Mouse (Mus musculus): ENCODE results near the gene Kat8.
"Not testable (repeated sequence)": the region's sequence is repeated elsewhere in the genome, so short reads cannot be mapped to it uniquely, and the experiment has no call there.

Gene Kat8

DNA sequence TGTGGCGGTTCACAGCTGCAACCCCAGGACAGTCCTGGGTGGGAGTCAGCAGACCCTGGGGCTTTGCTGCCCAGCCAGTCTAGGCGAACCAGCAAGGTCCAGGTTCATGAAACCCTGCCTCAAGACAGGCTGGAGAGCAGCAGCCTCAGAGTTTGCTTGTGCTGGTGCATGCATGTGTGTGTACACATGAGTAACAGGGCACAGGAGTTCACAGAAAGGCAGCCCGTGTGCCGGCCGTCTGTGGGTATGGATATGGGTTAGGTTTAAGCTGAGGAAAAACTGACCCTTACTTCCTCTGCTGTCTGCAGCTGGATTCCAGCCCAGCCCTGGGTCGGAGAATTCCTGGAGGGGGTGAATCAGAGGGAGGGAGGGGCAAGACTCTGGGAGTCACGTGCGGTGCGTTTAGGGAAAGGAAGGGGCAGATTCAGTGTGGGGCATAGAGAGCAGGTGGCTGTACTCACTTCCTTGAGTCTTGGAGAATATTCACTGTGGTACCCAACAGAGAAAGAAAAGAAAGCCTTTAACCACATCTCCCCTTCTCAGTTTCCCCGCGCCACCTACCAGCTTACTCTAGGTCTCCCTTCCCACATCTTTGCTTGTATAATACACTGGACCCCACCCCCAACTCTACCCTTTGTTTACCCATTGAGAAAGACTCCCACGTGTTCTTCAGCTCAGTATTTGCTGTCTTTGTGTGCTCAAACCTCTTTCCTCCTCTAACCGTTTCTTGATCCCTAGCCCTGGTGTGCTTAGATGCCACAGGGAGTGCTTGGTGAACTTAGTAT lies 19.2 kb downstream of the Kat8 start:
- DNase-seq (ENCODE audit: low spot score in 2 of 2) = peak in 1 of 2 experiments; percentile 63

DNA sequence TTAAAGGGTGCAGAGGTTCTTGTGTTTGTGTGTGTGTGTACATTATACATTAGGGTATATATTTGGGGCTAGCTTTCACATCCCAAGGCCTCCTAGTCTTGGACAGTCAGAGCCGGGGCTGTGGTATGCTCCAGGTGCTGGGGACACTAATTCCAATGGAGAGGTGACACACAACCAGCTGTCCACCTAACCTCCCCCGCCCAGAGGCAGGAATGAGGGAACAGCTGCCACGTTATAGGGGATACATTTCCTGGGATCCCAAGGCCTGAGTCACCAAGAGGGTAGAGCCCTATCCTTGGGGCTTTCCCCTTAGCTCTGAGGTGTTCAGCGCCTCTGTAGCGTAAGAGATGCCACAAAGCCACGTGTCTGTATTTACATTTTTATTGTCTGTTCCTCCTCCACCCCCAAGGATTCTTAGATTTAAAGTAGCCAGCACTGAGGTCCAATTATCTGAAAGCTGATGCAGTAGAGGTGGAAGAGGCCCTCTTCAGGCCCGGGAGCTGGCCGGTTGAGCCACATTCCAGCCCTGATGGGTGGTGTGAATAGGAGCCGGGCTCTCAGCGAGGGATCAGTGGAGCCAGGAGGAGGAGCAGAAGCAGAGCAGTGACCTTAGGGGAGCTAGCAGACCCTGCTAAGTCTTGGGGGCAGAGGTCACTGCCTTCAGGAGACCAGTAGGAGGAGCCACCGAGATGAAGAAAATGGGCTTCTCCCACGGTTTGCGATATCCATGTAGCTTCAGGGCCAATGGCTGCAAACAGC lies 20.1 kb downstream of the Kat8 start:
- peak in 1 of 2 experiments; percentile 55 for DNase-seq (ENCODE audit: low spot score in 2 of 2)

DNA sequence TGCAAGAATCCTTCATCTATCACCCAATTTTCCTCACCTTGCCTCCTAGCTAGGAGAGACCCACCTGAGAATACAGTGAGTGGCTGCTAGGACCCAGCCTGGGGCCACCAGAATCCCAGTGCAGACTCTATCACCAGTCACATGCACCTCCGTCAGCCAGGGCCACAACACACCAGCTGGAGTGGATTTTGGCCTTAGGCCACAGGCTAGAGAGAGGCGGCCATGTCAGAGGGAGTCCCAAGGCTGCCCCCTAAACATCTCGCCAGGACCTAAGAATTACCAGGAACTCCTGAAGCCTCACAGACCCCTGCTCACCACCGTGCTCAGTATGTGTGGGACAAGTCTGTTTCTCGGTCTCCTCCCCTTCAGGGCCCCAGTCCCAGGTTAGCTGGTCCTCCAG lies 21.8 kb downstream of the Kat8 start:
- no peak for DNase-seq (ENCODE audit: low spot score in 2 of 2)

DNA sequence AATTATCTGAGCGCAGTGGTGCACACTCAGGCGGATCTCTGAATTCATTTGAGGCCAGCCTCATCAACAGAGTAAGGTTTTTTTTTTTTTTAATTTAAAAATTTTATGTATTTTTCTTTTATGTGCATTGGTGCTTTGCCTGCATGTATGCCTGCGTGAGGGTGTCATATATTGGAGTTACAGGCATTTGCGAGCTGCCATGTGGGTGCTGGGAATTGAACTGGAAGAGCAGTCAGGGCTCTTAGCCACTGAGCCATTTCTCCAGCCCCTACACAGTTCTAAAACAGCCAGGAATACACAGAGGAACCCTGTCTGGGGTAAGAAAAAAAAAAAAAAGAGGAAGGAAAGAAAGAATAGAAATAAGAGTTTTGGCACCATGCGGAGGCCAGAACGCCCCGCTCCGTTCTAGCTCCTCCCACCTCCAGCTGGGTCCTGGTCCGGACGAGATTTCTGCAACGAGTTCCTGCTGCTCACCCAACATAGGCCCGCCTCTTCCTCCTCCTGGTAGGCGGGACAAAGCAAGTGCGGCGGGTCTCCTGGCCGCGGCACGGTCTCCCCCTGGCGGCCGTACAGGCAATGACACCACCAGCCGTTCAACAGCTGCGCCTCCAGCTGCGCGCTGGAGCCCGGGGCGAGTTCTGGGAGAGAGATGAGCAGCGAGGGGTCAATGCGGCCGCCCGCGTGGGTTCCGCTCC lies 22.9 kb downstream of the Kat8 start:
- DNase-seq (ENCODE audit: low spot score in 2 of 2) = peak; percentile 92 to 96

DNA sequence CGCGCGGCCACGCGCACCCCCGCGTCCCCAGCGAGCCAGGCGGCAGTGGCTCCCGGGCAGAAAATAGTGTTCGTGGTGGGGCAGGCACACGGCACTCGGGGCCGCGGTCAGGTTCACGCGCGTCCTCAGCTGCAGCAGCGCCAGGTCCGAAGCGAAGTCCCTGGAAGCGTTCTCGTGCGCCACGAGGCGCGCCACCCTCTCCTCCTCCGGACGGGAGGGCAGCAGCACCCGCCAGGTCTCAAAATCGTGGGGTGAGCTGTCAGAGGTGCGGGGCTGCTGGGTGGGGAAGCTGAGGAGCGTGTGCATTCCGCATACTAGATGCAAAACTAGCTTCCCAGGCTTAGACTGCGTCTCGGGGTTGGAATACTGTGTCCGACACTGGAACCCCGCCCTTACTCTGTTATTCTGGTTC lies 23.4 kb downstream of the Kat8 start:
- DNase-seq (ENCODE audit: low spot score in 2 of 2) = no peak

DNA sequence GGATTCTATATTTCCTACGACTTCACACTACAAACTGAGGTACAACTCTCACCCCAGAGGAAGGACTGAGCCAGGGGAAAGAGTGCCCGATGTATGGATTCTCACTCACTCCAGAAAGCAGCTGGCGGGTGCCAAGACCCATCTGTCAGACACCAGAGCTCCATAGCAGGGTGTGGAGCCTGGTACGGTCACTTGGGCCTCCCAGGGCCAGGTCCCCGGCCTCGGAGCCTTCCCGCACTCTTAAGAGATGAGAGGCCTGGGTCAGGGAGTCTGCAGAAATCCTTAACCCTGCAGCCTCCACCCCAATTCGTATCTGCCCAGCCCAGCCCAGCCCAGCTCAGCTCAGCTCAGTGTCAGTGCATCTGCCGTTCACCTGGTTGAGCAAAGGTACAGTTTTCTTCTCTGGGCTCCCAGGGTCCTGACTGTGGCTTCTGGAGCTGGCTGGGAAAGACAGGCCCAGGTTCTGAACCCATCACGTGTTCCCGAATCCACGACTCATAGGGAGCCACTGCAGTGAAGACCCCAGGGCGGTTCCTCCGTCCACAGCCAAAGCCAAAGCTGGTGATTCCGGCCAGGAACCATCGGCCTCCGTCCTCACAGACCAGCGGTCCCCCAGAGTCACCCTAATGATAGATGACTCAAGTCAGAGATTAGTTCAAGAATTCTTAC lies 24.0 kb downstream of the Kat8 start:
- DNase-seq (ENCODE audit: low spot score in 2 of 2) = no peak

DNA sequence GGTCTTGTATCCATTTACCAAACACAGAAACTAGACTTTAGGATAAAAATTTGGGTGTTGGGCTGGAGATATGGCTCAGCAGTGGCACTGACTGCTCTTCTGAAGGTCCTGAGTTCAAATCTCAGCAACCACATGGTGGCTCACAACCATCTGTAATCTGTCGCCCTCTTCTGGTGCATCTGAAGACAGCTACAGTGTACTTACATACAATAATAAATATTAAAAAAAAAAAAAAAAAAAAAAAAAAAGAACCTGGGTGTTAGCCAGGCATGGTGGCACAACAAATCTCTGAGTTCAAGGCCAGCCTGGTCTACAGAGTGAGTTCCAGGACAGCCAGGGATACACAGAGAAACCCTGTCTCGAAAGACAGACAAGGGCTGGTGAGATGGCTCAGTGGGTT lies 29.8 kb downstream of the Kat8 start:
- DNase-seq (ENCODE audit: low spot score in 2 of 2) = not testable (repeated sequence)

DNA sequence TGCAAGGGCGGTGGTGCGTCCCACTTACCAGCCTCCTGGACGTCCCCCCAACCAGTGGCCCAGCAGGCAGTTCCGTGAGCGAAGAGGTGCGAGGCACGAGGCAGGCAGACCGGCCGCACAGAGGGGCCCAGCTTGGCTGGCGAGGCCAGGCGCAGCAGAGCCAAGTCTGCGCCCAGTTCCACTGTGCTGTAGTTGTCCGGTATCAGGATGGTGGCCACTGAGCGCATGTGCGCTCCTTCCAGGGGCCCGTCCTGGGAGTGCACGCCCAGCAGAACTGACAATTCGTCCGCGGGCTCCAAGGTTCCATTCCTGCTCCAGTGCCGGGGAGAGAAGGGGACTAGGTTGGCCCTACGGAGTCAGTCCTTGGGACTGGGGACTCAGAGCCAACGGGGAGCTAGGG lies 32.3 kb downstream of the Kat8 start:
- no peak for DNase-seq (ENCODE audit: low spot score in 2 of 2)

DNA sequence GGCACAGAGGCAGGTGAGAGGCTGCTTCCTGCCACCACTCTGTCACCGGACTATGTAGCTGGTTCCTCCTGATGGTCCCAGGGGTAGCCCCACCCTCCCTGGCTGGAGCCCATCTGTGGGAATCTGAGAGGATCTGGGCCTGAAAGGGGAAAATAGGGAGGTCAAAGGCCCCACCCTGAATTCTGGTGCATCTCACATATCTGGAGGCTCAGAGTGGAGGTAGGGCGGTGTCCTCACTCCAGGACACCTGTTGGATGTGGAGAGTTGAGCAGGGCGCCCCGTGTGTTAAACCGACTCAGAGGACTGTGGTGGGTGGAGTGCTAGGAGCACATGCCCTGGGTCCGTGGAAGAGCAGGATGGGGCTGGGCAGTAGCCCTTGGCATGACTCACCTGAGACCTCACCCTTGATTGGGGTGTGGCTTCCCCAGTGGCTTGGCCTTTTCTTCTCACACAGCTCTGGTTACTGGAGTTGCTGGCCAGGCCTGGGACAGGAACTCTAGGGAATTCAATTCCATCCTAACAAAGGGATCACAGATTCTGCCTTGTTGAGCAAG lies 34.2 kb downstream of the Kat8 start, which contains the start of gene Prss36:
TSS of gene Prss36 (minus strand) at position 256 of the 554 bp plus-strand sequence.
- no peak for DNase-seq (ENCODE audit: low spot score in 2 of 2)

DNA sequence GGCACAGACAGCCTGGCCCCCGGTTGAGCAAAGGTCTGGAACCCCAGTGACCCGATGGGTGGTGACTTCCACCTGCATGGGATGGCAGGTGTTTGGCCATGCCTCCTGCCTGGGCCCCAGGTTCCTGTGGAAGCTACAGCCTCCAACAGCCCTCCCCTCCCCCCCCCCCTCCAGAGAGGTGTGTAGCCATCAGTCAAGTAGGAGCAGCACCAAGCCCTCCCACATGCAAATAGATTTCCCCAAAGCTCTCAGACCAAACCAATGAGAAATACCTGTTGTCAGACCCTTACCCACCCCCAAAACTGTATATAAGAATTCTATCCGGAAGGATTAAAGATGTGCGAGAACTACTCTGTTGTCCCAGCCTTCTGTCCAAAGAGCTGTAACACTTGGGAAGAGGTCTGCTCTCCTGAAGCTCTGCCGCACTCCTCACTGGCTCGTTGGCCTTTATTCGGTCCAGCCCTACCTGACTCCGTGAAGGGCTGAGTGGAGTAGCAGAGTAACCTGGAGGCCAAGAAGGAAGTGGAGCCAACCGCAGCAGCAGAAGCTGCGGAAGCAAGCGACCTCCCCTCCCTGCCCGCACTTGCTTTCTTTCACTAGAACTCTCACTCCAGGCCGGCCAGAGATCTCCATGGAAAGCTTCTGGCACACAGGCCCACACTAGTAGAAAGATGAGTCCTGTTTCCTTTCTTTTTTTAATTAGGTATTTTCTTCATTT lies 40.7 kb downstream of the Kat8 start:
- no peak for DNase-seq (ENCODE audit: low spot score in 2 of 2)

DNA sequence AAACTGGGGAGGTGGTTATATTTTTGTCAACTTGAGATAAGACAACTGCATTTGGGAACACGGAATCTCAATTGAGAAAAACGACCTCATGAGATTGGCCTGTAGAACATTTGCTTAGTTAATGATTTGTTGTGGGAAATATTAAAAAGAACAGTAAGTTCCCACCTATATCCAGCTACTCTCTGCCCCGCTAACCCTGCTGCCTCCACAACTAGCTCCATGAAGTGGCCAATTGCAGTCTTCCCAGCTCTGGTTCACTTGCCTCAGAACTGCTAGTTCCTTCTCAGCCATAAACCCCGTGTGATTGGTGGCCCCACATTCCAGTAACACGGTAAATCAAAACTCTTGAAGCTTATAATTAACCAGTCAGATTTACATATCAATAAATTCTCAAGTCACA lies 47.0 kb downstream of the Kat8 start:
- no peak for DNase-seq (ENCODE audit: low spot score in 2 of 2)

DNA sequence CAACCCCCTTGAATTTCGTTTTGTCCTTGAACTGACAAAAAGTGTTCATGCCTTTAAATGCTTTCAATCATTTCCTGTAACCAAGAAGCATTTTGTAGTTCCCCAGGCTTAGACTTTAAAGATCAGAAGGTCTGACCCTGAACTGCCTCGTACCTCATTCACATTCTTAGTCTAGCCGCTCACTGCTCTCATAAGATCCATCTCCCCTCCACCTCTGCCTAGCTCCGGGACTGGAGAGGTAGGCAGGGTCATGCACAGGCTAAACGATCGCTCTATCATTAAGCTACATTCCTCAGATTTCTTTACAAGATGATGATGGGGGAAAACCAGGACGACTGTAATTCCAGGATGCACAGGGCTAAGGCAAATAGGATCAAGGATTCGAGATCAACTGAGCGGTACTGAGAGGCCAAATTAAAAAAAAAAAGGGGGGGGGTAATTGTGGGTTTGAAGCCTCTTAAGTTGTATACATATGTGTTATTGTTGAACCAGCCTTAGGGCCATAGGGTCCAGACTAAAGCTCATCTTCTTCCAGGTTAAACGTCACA lies 54.1 kb downstream of the Kat8 start:
- no peak for DNase-seq (ENCODE audit: low spot score in 2 of 2)

DNA sequence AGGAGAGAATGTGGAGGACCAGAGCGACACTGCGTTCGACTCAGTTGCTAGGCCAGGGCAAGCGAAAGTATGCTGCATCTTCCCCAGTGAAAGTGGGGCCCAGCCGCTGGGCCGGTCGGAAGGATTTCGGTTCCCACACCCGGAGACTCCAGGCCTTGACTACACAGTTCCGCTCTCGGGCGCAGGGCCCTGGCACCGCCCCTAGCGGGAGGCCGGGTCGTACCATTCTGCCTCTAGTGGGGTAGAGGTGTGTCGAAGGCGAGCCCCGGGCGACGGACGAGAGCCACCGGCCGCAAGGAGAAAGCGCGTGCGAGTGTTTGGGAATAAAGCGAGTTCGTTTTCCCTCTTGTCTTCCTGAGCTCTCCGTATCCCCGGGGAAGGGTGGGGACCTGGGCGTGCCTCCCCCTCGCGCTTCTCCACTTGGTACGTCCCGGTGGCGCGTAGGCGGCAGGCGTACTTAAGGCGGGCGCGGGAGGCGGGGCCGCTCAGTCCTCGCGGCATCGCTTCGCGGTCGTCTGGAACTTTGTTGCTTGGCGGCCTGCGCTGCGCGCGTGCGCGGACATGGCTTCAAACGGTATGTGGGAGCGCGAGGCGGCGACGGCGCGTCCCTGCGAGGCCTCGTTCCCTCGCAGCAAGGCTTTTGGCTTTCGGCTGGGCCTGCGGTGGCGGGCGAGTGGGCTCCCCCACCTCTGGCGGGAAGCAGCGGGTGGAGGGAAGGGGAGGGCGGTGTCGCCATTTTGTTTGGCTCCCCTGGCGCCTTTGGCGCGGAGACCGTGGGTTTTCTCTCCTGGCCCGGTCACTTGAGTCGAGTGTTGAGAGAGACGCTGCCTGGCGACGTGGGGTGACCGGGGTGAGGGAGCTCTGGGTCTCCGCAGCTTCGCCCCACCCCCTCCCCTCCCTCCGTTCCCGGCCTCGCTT lies 54.9 kb downstream of the Kat8 start, which contains the start of gene Fus:
TSS of gene Fus (plus strand) at position 454 of the 918 bp plus-strand sequence.
- DNase-seq (ENCODE audit: low spot score in 2 of 2) = peak; percentile 94

DNA sequence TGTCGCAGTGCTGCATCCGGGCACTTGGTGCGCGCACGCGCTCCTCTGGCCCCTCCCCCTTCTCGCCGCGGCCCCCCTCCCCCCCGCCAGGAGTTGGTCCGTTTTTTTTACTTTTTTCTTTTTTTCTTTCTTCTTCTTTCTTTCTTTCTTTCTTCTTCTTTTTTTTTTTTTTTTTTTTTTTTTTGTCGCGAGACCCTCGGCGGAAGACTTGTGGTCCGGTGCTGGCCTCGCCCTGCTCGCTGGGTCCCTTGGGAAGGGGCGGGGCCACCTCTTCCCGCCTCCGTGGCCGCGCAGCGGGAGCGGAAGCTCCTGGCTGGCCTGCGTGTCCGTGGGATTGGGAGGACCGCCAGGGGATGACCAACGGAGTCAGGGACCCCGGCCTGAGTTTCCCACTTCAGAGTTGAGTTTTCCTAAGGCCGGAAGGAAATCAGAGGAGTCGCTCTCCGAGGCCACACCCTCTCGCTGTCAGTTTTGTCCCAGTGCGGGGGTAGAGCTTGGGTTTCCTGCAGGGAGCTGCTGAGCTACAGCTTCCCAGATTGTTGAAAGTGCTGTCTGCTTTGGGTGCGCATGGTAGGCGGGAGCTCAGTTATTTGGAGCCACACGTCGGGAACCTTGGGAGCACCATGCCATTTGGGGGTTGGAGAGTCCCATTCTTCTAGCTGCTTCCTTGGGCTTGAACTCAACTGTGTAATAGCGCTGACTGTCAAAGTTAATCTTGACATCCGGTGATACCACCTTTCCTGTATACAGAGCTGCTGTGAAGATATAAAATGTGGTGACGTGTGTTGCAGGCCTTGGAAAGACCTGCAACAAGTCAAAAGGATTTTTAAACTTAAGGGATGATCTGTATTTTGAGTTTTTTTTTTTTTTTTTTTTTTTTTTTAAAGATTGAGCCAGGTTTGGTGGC lies 55.9 kb downstream of the Kat8 start:
- peak; percentile 62 to 74 for DNase-seq (ENCODE audit: low spot score in 2 of 2)

DNA sequence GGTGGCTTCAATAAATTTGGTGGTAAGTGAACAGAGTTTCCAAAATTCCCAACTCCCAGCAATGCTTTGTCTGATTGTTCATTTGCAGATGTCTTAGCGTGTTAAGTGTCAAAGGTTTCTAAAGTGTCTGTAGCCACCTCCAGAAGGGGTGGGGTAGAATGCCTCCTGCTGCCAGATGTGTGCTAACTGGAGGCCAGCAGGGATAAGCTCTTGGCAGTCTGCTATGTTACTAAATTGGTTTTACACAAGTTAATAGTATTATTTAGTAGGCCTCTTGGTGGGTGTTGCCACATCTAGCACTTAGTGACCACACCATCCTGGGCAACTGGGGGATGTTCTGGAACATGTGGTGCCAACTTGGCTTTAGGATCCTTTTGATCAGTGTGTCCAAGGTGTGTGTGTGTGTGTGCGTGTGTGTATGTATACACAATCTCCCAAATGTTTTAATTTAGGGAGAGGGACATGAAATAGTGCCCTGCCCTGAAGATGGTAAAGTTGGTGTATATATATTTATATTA lies 62.2 kb downstream of the Kat8 start:
- DNase-seq (ENCODE audit: low spot score in 2 of 2) = no peak

Measured in urinary bladder, postnatal 36 days (tissue).